Mouse (Mus musculus) T-helper 2 cell (primary cell): ENCODE data around the gene Tnks2.

Source experiments
- in situ Hi-C: fragments of 300-600 bp; cut with MboI, MseI; formaldehyde crosslinking; loops from one replicate; pipeline ENCODE4 v1.15.1; 2025; ENCODE audit warnings: high pct_unique_total_duplicates

The Tnks2 gene

DNA sequence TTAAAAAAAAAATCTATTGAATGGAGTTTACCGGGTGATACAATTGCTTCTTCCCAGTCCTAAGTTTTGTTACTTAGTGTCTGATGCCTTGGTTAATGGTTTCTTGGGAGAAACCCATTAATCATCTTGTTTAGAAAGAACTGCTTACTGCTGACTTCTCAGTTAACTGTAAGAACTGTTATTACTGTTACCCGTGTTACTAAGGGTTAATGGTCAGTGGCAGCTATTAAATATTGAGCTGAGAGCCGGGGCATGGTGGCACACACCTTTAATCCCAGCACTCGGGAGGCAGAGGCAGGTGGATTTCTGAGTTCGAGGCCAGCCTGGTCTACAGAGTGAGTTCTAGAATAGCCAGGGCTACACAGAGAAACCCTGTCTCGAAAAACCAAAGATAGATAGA, 12.7 kb upstream of the Tnks2 start:
- in situ Hi-C loops = loop anchor here (10.0 to 25.0 kb wide), 2 partner anchors 346 to 741 kb away; partner anchors contain the start of gene Exoc6

DNA sequence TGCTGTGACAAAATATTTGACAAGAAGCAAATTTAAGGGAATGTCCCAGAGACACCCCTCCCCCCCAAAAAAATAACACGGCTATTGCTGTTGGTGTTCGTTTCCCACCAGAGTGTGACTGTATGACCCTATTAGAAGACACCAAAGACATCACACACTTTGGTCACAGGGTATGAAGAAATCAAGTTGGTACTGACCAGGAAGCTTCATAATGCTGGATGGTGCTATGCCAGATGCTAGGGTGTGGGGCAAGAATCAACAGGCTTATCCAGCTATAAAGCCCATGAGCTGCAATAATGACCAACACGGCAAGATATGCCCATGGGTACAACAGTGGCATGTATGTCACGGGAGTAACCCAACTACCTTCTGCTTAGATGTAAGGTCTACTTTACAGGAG, 11.3 kb upstream of the Tnks2 start:
- in situ Hi-C loops = loop anchor here (10.0 to 25.0 kb wide), 2 partner anchors 348 to 740 kb away; partner anchors contain the start of gene Exoc6

- in situ Hi-C loops = loop anchor here (10.0 kb wide), 1 partner anchor 353 kb away; no protein-coding TSS in a partner anchor
Measured at GRCm38 (mm10) chr19:36827650-36828049, 6.4 kb upstream of the Tnks2 start.

DNA sequence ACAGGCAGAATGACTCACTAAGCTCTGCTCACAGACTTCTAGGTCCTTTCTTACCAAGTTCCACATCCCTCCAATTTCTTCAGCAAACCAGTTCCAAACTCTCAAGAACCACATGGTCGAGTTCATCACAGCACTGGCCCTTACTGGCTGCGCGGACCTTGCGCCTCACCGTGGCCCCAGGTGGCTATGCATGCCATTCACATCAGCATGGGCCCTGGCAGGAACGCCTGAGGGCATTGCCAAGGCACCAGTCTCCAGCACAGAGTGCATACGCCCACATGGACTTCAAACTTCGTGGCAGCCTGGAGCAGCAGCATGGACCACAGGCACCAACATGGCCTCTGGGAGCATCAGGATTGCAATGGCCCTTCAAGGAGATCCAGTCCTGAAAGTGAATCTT, 5.7 kb upstream of the Tnks2 start:
- in situ Hi-C loops = loop anchor here (10.0 kb wide), 1 partner anchor 354 kb away; no protein-coding TSS in a partner anchor

- in situ Hi-C loops = no loop called here
Measured at GRCm38 (mm10) chr19:36832951-36833787, 863 bp upstream of the Tnks2 start.

DNA sequence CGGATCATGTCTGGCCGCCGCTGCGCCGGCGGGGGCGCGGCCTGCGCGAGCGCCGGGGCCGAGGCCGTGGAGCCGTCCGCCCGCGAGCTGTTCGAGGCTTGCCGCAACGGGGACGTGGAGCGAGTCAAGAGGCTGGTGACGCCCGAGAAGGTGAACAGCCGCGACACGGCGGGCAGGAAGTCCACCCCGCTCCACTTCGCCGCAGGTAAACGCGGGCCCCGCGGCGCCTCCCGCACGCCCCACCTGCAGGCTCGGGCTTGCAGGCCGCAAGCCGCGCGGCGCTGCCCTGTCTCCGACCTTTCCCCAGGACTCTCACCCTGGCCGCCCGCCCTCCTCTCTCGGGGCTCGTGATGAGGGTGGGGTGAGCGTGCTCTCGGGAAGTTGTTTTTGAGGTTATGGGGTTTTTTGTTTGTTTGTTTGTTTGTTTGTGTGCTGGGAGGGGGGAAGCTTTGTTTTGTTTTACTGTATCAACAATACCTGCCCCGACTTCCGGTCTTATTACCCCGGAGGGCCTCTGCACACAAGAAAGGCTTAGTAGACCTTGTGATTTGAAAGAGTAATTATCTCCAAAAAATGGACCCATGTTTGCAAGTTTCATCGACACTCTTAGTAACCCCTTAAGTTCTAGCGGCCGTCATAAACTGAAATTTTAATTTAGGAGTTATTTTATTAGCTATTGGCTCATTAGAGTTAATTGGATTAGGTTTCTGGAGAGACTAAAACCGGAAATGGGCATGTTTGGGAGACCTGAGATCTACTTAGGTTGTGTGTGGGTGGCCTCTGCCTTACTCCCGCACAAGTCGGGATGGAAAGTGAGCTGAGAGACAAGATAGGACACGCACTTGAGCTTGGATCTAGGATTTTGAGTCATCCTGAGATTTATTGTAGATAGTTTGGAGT, 750 bp downstream of the Tnks2 start:
- in situ Hi-C loops = no loop called here

DNA sequence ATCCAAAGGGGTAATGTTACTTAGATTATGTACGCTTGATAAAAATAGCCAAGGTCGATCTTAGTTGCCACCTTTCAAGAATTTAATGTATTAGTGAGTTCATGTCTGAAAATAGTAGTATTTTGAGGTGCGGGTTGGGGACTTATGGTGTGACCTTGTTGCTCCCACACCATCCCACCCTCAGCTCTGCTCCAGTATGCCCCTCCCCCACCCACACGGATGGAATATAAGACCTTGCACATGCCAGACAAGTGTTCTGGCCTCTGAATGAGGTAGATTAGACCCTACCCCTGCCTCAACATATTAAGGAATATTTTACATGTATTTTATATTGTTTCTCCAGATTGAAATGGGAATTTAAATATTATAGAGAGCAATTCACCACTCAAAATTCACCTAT, 2.0 kb downstream of the Tnks2 start:
- in situ Hi-C loops = no loop called here

GRCm38 (mm10) chr19:36840301-36840700, 6.3 kb downstream of the Tnks2 start:
- in situ Hi-C loops = no loop called here

DNA sequence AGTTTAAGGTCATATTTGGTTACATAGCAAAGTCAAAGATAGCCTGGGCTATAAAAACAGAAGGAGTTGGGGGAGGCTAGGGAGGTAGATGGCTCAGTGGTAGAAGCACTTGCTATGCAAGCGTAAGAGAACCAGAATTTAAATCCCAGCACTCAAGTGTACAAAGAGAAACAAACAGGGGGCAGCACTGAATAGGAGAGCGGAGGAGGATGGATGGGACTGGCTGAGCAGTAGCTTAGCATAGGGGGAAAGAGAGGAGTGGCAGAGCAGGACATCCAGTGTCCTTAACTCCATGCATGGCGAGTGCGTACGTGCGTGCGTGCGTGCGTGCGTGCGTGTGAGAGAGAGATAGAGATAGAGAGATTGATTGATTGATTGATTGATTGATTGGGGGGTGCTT, 9.8 kb downstream of the Tnks2 start:
- in situ Hi-C loops = no loop called here

GRCm38 (mm10) chr19:36845924-36846323, 11.9 kb downstream of the Tnks2 start:
- in situ Hi-C loops = no loop called here

DNA sequence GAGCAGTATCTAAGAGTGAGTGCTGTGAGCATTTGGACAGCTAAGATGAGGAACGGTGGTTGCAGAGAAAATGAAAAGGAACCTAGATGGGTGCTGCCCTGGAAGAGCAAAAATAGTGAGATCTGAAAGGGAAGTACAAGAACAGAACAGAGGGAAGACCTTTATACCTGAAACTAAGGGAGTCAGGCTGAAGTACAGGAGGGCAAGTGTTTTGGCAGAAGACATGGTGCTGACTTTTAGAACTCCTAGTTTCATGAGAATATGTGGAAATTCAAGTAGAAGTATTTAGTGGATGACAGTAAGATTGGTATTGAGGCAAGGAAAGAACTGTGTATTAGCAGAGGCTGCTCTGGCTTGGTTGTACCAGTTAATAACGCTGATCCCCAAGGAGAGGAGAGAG, 19.8 kb downstream of the Tnks2 start:
- in situ Hi-C loops = loop anchor here (10.0 kb wide), 1 partner anchor 151 kb away; no protein-coding TSS in a partner anchor

DNA sequence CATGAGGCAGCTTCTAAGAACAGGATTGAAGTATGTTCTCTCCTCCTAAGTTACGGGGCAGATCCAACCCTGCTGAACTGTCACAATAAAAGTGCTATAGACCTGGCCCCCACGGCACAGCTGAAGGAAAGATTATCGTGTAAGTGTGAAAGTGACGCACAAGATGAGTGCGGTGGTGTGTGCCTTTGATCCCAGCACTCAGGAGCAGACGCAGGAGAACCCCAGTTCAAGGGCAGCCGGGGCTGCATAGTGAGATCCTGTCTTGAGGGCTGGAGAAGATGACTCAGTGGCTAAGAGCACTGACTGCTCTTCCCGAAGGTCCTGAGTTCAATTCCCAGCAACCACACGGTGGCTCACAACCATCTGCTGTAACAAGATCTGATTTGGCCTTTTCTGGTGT, 23.8 kb downstream of the Tnks2 start:
- in situ Hi-C loops = loop anchor here (10.0 kb wide), 1 partner anchor 147 kb away; no protein-coding TSS in a partner anchor

GRCm38 (mm10) chr19:36860393-36860792, 26.4 kb downstream of the Tnks2 start:
- in situ Hi-C loops = loop anchor here (5.0 to 10.0 kb wide), 2 partner anchors 527 to 1906 kb away; no protein-coding TSS in a partner anchor

- in situ Hi-C loops = loop anchor here (10.0 kb wide), 1 partner anchor 1911 kb away; no protein-coding TSS in a partner anchor
Measured at GRCm38 (mm10) chr19:36865905-36866304, 31.9 kb downstream of the Tnks2 start.

DNA sequence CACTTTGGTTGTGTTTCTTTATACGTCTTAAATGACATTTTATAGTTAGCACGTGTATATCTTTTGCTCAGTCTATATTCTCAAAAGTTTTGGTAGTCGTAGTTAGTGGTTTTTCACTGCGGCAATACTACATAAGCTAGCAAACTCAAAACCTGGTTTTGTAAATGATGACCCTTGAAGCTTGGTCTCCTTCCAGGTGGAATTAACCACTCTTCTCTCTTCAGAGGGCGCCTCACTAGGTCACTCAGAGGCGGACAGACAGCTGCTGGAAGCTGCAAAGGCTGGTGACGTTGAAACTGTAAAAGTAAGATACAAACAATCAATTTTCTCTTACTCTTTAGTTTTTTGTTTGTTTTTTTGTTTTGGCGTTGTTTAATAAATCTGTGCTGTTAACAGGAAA, 33.4 kb downstream of the Tnks2 start:
- in situ Hi-C loops = loop anchor here (10.0 kb wide), 1 partner anchor 1913 kb away; no protein-coding TSS in a partner anchor

DNA sequence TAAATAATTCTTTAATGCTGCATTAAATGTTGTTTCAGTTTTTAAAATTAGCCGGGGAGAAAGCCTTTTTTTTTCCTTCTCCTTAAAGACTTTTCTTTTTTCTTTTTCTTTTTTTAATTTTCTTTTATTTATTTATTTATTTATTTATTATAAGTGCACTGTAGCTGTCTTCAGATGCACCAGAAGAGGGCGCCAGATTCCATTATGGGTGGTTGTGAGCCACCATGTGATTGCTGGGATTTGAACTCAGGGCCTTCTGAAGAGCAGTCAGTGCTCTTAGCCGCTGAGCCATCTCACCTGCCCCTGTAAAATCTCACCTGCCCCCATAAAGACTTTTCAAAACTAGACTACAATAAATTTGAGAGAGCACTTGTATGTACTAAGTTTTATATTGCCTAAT, 34.6 kb downstream of the Tnks2 start:
- in situ Hi-C loops = loop anchor here (10.0 kb wide), 1 partner anchor 1914 kb away; no protein-coding TSS in a partner anchor

GRCm38 (mm10) chr19:36874651-36875050, 40.6 kb downstream of the Tnks2 start:
- in situ Hi-C loops = no loop called here

- in situ Hi-C loops = no loop called here
Measured at GRCm38 (mm10) chr19:36877329-36877728, 43.3 kb downstream of the Tnks2 start.

GRCm38 (mm10) chr19:36878743-36879495, 44.9 kb downstream of the Tnks2 start:
- in situ Hi-C loops = no loop called here

GRCm38 (mm10) chr19:36883119-36883518, 49.1 kb downstream of the Tnks2 start:
- in situ Hi-C loops = no loop called here

DNA sequence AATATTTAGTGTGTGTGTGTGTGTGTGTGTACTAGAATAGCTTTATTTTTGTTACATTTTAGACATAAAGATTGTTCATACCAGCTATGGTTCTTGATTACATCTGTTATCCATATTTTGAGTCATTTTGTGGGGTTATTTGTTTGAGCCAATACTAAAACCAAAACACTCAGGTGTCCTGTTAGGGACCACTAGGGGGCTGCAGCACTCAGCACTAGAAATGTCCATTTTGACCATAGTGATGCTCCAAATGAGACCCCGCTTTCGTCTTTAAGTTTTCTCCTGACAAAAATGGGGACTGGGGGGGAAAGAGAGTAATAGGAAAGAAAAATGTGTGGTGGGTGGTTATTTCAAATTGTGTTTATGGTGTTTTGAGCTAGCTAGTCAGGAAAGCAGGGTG, 52.3 kb downstream of the Tnks2 start:
- in situ Hi-C loops = no loop called here
